Mouse (Mus musculus) adrenal gland, adult 18-20 months (tissue): ENCODE results near the gene Tmem145. TPM values are rescaled to one million over a fixed set of nuclear protein-coding genes. Genes with fewer than 3 reads are reported as not detected.

ENCODE experiments used
- DNase-seq, 2 experiments: peaks; one replicate each; pipeline ENCODE4 v3.0.0; 2021 to 2022; ENCODE audit warnings: low spot score in 2 of 2
- total RNA-seq, 2 experiments: library from RNA; stranded (reverse); gene quantifications; 1 replicate in 1 of 2; 2 replicates in 1 of 2; pipeline ENCODE4 v1.2.3; 2021

Gene Tmem145
- total RNA-seq, 2 experiments from 2014 or later: 2.5 to 2.9 TPM

DNA sequence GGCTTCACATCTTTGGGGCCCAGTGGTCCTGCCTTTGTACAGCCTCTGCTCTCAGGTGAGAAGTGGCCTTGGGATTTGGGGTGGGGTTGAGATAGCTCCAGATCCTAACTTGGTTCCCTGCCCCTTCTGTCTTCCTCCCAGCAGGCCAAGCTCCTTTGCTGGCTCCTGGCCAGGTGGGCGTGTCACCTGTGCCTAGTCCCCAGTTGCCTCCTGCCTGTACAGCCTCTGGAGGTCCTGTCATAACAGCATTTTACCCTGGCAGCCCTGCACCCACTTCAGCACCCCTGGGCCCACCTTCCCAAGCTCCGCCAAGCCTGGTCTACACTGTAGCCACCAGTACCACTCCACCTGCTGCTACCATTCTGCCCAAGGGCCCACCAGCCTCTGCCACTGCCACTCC, 15.0 kb upstream of the Tmem145 start:
- DNase-seq: peak in 1 of 2 experiments; percentile 53

DNA sequence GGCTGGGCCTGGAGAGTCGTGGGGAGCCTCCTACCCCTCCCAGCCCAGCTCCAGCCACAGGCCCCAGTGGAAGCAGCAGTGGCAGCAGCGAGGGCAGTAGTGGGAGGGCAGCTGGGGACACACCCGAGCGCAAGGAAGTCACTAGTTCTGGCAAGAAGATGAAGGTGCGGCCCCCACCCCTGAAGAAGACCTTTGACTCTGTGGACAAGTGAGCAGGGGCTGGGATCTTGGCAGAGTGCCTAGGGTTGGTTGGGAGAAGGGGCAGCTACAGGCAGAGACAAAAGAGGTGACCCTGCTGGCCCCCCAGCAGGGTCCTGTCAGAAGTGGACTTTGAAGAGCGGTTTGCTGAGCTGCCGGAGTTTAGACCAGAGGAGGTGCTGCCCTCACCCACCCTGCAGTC, 13.8 kb upstream of the Tmem145 start:
- no peak for DNase-seq

DNA sequence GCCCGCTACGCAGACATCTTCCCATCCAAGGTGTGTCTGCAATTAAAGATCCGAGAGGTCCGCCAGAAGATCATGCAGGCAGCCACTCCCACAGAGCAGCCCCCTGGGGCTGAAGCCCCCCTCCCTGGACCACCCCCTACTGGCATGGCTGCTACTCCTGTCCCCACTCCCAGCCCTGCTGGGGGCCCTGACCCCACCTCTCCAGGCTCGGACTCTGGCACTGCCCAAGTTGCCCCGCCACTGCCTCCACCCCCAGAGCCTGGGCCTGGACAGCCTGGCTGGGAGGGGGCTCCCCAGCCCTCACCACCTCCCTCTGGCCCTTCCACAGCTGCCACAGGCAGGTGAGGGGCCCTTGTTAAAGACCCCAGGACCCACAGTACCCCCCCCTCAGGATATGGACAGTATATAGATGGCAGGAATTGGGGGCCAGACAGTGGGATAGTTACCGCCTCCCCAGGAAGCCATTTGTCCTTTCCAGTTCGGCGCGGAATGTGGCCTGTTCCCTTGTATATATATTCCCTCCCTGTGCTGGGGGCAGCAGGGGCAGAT, 12.6 kb upstream of the Tmem145 start:
- no peak for DNase-seq

DNA sequence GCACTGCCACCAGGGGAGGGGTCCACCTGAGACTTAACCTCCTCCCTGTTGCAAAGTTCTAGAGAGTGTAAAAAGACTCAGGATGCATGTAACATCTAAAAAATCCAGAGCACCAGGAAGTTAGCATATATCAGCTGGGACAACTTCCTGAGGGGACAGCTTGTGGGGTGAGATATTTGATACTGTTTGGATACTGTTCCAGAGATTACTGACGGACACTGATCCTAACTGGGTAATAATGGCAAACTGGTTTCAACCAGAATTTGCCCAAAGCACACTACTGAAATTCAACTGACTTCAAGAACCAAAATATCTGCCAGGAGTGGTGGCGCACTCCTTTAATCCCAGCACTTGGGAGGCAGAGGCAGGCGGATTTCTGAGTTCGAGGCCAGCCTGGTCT, 11.4 kb upstream of the Tmem145 start:
- no peak for DNase-seq

DNA sequence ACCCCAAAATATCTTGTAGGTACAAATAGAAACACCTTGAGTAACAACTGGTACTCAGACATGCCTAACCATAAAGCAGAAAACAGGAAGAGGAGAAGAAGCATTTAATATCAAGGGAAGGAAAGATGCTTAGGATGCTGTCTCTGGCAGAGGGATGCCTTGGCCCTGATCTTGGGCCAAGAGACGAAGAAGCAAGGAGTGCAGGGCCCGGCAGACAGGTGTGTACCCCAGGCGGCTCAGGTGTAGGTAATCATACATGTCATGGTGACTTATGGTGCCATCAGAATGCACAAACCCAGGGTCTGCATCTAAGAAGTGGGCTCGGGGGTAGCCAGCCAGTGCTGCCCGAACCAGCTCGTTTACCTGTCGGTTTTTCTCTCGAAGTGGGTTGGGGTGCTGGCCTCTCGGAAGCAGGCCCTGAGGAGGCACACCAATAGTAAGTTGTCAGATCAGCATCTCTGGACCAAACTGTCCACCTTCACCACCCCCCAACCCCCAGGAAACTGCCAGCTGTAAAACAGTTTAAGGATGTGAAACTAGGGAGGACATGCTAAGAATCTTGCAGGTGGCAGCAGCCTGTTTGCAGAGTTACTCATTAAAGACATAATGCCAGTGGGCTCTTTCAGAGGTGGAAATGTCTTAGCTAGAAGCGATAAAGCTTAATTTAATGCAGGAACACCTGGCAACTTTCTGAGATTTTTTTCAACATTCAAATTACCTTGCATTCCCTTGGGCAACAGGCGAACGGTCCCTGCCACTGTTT, 10.8 kb upstream of the Tmem145 start:
- no peak for DNase-seq

DNA sequence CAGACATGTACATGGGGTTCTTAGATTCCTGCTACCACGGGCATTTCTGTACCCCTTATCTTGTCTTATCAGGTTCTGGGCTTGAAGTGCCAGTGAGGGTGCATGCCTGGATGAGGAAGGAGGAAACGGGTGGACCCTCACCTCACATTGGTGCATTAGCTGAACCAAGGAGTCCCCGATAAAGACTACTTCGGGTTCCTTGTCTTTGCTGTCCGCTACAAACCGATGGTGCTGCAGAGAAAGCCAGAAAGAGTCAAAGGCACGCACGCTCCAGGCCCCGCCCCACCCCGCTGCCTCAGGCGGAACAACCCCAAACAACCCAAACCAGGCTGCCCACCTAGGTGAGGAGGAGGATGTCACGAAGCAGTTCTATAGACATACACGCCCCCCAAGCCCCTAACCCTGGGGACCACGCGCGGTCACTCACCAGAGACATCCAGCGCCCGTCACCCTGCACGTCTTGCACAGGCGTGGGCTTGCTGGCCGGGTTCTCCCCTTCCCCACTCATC, 8.9 kb upstream of the Tmem145 start:
- peak in 1 of 2 experiments; percentile 39 for DNase-seq

GRCm38 (mm10) chr7:25297454-25298325, 8.2 kb upstream of the Tmem145 start, which contains the start of gene Pafah1b3:
Gene Pafah1b3, minus strand, starts transcription at chr7:25297986.
- DNase-seq: peak; percentile 55 to 66

DNA sequence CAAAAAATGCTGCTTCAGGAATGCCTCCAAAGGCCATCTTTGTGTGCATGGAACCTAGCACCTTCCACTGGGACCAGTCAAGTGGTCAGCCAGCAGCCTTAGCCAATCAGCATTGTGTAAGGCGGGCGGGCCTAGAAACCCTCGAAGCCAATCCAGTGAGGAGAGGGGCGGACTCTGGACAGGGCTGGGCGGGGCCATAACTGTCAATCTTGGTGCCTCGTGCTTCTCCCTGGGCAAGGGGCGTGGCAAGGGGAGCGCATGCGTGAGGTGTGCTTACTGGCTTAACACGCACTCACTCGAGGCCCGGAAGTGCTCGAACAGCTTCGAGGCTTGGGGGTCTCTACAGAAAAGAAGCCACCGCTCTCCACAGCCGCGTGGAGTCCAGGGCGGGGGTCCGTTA, 4.8 kb upstream of the Tmem145 start, which contains the start of gene Prr19:
Gene Prr19 (plus strand): TSS at position 349 of the 400 bp plus-strand sequence.
- no peak for DNase-seq

DNA sequence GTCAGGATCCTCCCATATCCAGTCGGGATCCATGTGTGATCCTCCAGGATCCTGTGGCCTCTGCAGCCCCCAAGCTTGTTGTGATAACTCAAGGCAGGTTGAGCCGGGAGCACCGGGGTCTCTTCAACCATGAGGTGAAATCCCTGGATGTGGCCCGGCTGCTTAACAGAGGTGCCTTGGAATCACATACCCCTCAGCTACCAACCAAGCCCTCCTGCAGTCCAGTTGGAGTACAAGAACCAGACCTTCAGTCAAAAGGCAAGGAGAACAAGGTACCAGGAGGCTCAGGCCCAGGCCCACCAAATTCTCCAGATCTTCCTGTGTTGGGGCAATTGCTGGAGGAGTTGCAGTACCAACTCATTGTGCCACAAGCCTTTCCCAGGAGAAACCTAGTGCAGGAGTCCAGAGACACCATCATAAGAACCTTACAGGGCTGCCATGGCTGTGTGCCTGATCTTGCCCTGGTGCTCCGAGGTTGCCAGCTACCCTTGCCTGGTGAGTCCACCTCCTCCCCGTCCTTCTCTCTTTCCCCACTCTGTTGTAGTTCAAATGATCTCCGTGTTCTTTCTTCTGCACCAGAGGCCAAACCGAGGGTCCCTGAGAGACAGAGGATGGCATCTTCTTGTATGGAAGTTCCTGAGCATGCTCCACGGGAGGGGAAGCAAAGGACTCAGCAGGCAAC, 2.8 kb upstream of the Tmem145 start:
- DNase-seq: no peak

DNA sequence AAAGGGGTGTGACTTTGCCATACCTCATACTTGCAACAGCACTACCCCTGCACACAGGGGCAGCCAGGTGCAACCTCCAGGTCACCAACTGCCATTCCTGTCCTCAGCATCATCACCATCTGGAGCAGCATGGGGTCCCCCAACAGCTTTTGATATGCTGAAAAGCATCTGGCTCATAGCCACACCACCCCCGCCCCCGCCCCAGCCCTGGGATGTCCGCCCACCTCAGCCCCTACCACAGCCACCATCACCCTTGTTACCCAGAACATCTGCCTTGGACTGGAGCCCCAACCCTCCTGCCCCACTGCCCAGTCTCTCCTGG, 2.3 kb upstream of the Tmem145 start:
- DNase-seq: no peak

GRCm38 (mm10) chr7:25305481-25305880, 425 bp upstream of the Tmem145 start:
- DNase-seq: no peak

DNA sequence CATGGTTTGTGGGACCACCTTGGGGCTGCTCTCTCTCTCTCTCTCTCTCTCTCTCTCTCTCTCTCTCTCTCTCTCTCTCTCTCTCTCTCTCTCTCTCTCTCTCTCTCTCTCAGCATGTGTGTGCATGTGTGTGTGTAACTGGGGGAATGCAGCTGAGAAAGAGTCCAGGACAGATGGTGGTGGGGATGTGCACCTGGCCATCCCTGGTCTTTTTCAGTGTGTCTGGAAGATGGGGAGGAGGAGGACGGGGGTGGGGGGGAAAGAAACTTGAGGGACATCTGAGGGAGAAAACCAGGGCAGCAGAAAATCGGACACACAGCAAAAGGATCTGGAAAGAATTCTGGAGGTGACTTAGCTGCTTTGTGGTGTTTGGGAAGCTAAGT, 699 bp downstream of the Tmem145 start:
- DNase-seq: no peak

- no peak for DNase-seq
These were observed 2.9 kb downstream of the Tmem145 start for GRCm38 (mm10) chr7:25308702-25309318.

- DNase-seq: no peak
These were observed 3.5 kb downstream of the Tmem145 start for GRCm38 (mm10) chr7:25309425-25309824.

GRCm38 (mm10) chr7:25311193-25311592, 5.3 kb downstream of the Tmem145 start:
- no peak for DNase-seq

DNA sequence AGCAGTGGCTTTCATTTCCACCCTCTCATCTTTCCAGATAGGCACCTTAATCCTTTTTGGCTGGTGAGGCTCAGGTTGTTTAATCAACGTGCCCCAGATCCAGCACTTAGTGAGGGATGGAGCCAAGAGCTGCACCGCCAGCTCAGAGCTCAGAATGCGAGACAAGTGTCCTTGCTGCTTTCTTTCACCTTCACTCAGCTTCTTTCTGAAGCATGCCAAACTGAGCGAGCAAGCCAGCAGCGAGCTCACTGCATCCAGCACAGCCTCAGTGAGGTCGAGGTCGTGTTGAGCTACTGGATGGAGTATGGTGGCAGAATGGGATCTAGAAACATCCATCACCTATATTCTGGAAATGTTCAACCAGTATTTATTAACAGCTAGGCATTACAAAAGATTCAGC, 7.4 kb downstream of the Tmem145 start:
- no peak for DNase-seq

- no peak for DNase-seq
These were observed 8.8 kb downstream of the Tmem145 start for GRCm38 (mm10) chr7:25314606-25315305.

GRCm38 (mm10) chr7:25315306-25316041, 9.6 kb downstream of the Tmem145 start:
- DNase-seq: peak; percentile 57 to 62
